Mouse (Mus musculus): Measurements from ENCODE around the gene Fgfr2.

GRCm38 (mm10) chr7:130695669-130696338 is 2427.3 kb downstream of the Fgfr2 start:
- no peak for TF ChIP-seq EP300 (IDR thresholded peaks at IDR 0.05; ENCODE audit: low read depth)
- TF ChIP-seq CTCF (IDR thresholded peaks at IDR 0.05; ENCODE audit: low read depth), result no peak

Measured in liver, postnatal 0 days (tissue).